Mouse (Mus musculus): Measurements from ENCODE around the gene Chek2. TPM values are rescaled to one million over a fixed set of nuclear protein-coding genes. Genes with fewer than 3 reads are reported as not detected.

The Chek2 gene
- polyA plus RNA-seq, 1 experiment from 2014 or later: 5.7 TPM

DNA sequence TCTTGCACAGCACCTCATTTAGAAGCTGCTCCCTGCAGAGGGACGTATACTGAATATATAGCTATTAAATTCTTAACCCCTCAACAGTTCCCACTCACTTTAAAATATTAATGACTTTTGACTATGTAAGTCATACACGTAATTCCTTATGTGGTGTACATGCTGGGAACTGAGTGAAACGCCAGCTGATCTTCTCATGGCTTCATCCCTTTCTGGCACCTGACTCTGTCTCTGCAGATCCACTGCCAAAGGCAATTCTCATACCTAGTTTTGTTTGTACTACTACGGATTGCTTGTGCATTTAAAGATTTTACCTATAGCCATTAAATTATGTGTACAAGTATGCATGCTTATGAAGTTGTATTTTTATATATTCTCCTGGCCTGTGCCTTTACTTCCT, 79.8 kb downstream of the Chek2 start:
- Histone ChIP-seq H3K4me3 (ENCODE audit: low read depth, low read length) (no peak overlapping the region), H3K9me3 (ENCODE audit: low read length) (no peaks in the 10 kb centered on the region), H3K27ac (ENCODE audit: low read length) (no peak overlapping the region), H3K9ac (replicated peaks; ENCODE audit: low read depth) (no peak overlapping the region), H3K36me3 (ENCODE audit: insufficient read depth, low read length) (no peaks in the 10 kb centered on the region), H3K4me2 (replicated peaks; ENCODE audit: low read depth, low read length) (no peak overlapping the region), H3K4me1 (ENCODE audit: insufficient read depth, low read depth, low read length) (no peaks in the 10 kb centered on the region), H3K27me3 (replicated peaks; ENCODE audit: insufficient read depth, low read length) (no peaks in the 10 kb centered on the region)
- DNase-seq (ENCODE audit: low spot score) (no peak), ATAC-seq (no peak)
- 78% methylated on average over 4 of the region's 4 CpGs for WGBS
- TF ChIP-seq EP300 (IDR thresholded peaks at IDR 0.05) (no peak), CTCF (IDR thresholded peaks at IDR 0.05) (no peak)

DNA sequence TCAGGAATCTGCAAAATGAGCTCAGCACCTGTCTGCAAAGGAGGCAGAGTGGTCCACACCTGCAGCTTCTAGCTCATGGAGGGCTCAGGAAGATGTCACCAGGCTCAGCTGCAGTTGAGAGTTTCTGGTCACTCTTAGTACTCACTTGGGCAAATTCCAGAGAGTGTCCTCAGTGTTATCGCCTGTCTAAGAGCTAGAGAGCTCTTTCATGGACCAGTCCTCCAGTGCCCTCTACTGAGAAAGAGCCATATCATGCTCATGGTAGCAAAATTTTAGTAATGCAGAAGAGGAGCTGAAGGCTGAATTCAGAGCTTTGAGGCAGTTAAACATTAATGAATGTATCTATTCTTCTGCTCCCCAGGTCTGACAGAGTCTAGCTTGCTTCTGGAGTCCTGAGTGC, 83.6 kb downstream of the Chek2 start:
- peak; percentile 63 for DNase-seq (ENCODE audit: low spot score)
- no peak for ATAC-seq
- Histone ChIP-seq H3K4me1 (ENCODE audit: insufficient read depth, low read depth, low read length) (no peaks in the 10 kb centered on the region), H3K4me3 (ENCODE audit: low read depth, low read length) (no peak overlapping the region), H3K9ac (replicated peaks; ENCODE audit: low read depth) (no peak overlapping the region), H3K27ac (ENCODE audit: low read length) (no peak overlapping the region), H3K4me2 (replicated peaks; ENCODE audit: low read depth, low read length) (no peak overlapping the region), H3K36me3 (ENCODE audit: insufficient read depth, low read length) (no peaks in the 10 kb centered on the region), H3K27me3 (replicated peaks; ENCODE audit: insufficient read depth, low read length) (no peaks in the 10 kb centered on the region), H3K9me3 (ENCODE audit: low read length) (no peaks in the 10 kb centered on the region)
- WGBS: 13% methylated on average over 1 of the region's 1 CpGs
- TF ChIP-seq CTCF (IDR thresholded peaks at IDR 0.05) (peak; percentile 68), EP300 (IDR thresholded peaks at IDR 0.05) (no peak)

Other genes starting within 250 kb of the Chek2 start
- gene Noc4l, start 186.6 kb upstream of the Chek2 start, polyA plus RNA-seq (2015; fragmentation: Nextera tagmentation; extraction: Ambion mirVana): 16.2 and 18.9 TPM in 2 replicates
- 7.3 and 7.4 TPM in 2 replicates for gene Ddx51, start 186.5 kb upstream of the Chek2 start, polyA plus RNA-seq (2015; fragmentation: Nextera tagmentation; extraction: Ambion mirVana)
- gene Ep400, start 69.3 kb upstream of the Chek2 start, polyA plus RNA-seq (2015; fragmentation: Nextera tagmentation; extraction: Ambion mirVana): 16.7 and 17.5 TPM in 2 replicates
- 12.5 and 14.2 TPM in 2 replicates for gene Pus1, start 59.3 kb upstream of the Chek2 start, polyA plus RNA-seq (2015; fragmentation: Nextera tagmentation; extraction: Ambion mirVana)
- gene Ulk1, start 29.9 kb upstream of the Chek2 start, polyA plus RNA-seq (2015; fragmentation: Nextera tagmentation; extraction: Ambion mirVana): 11.8 and 11.9 TPM in 2 replicates
- 30.2 and 32.0 TPM in 2 replicates for gene Hscb, start 202 bp upstream of the Chek2 start, polyA plus RNA-seq (2015; fragmentation: Nextera tagmentation; extraction: Ambion mirVana)
- gene Ttc28, start 39.8 kb downstream of the Chek2 start, polyA plus RNA-seq (2015; fragmentation: Nextera tagmentation; extraction: Ambion mirVana): 5.4 and 6.8 TPM in 2 replicates